Mouse (Mus musculus) midbrain, embryonic 13.5 days (tissue): ENCODE measurements around the gene Slco3a1. TPM values are rescaled to one million over a fixed set of nuclear protein-coding genes. Genes with fewer than 3 reads are reported as not detected.
A peak's percentile ranks its signal among the peaks of the same experiment; 100 is the strongest.

Experiments
- ATAC-seq: fragments of 200-750 bp; cut with Nextera tagmentation; 2 replicates; pipeline ENCODE4 v1.8.0; 2017; ENCODE audit warnings: mild to moderate bottlenecking, moderate TSS enrichment, moderate library complexity
- H3K27ac ChIP-seq: fragments of 300-500 bp; sonication (generic); 2 replicates; pipeline ENCODE4 v1.5.1; 2015; ENCODE audit warnings: inconsistent platforms, mild to moderate bottlenecking, moderate library complexity
- H3K27me3 ChIP-seq: fragments of 300-500 bp; sonication (generic); 2 replicates; pipeline ENCODE4 v1.6.1; 2015; ENCODE audit warnings: mild to moderate bottlenecking, inconsistent platforms
- H3K36me3 ChIP-seq: fragments of 300-500 bp; sonication (generic); 2 replicates; pipeline ENCODE4 v1.6.1; 2015; ENCODE audit warnings: mild to moderate bottlenecking, inconsistent platforms
- H3K4me1 ChIP-seq: fragments of 300-500 bp; sonication (generic); replicated peaks from 2 replicates; pipeline ENCODE4 v1.6.1; 2015; ENCODE audit warnings: inconsistent platforms
- H3K4me2 ChIP-seq: fragments of 300-500 bp; sonication (generic); replicated peaks from 2 replicates; pipeline ENCODE4 v1.6.1; 2015; ENCODE audit warnings: moderate library complexity, mild to moderate bottlenecking, inconsistent platforms
- H3K4me3 ChIP-seq: fragments of 300-500 bp; sonication (generic); replicated peaks from 2 replicates; pipeline ENCODE4 v1.5.1; 2015; ENCODE audit warnings: mild to moderate bottlenecking, inconsistent platforms
- H3K9ac ChIP-seq: fragments of 300-500 bp; sonication (generic); replicated peaks from 2 replicates; pipeline ENCODE4 v1.6.1; 2015; ENCODE audit warnings: mild to moderate bottlenecking, inconsistent platforms
- H3K9me3 ChIP-seq: fragments of 300-500 bp; sonication (generic); 2 replicates; pipeline ENCODE4 v1.6.1; 2016; ENCODE audit warnings: mild to moderate bottlenecking, inconsistent platforms
- WGBS: fragments of 180-500 bp; shearing (Covaris S2); methylation state at CpG from one replicate; pipeline ENCODE4 v1.1.7; 2015; 5-methylcytosine and 5-hydroxymethylcytosine counted together
- microRNA-seq: library from miRNA; unstranded; fragments of <30 nt; microRNA quantifications from one replicate; pipeline ENCODE4, GENCODE M21; 2016
- polyA plus RNA-seq: library from polyadenylated mRNA; unstranded; fragments of >200 nt; fragmentation: Nextera tagmentation; extraction: Ambion mirVana; gene quantifications from 2 replicates; pipeline ENCODE4 v1.2.1, GENCODE M21; 2015

The Slco3a1 gene
- polyA plus RNA-seq, 1 experiment from 2014 or later: 22.8 TPM

- no peaks in the 10 kb centered on the region for H3K9me3 ChIP-seq
- H3K4me3 ChIP-seq: no peak overlapping the region
- no peaks in the 10 kb centered on the region for H3K27me3 ChIP-seq
- 92% methylated on average over 2 of the region's 2 CpGs for WGBS
- H3K36me3 ChIP-seq: no peaks in the 10 kb centered on the region
- H3K9ac ChIP-seq: no peak overlapping the region
- ATAC-seq: no peak
- H3K4me1 ChIP-seq: no peaks in the 10 kb centered on the region
- no peak overlapping the region for H3K27ac ChIP-seq
- no peak overlapping the region for H3K4me2 ChIP-seq
Observed at GRCm38 (mm10) chr7:74280371-74280770, 274.2 kb downstream of the Slco3a1 start.

GRCm38 (mm10) chr7:74279356-74279755, 275.2 kb downstream of the Slco3a1 start:
- H3K36me3 ChIP-seq: no peaks in the 10 kb centered on the region
- H3K4me2 ChIP-seq: no peak overlapping the region
- WGBS: 87% methylated on average over 3 of the region's 3 CpGs
- H3K27ac ChIP-seq: no peak overlapping the region
- no peaks in the 10 kb centered on the region for H3K9me3 ChIP-seq
- no peaks in the 10 kb centered on the region for H3K27me3 ChIP-seq
- H3K4me1 ChIP-seq: no peaks in the 10 kb centered on the region
- ATAC-seq: no peak
- H3K9ac ChIP-seq: no peak overlapping the region
- H3K4me3 ChIP-seq: no peak overlapping the region

- Histone ChIP-seq H3K4me1 (peaks cover 9% of the 10 kb centered on the region; the same call in 1 of the 2 replicates), H3K27ac (peak overlapping the region; percentile 31; the same call in 1 of the 2 replicates), H3K9ac (no peak overlapping the region), H3K9me3 (no peaks in the 10 kb centered on the region), H3K4me2 (no peak overlapping the region), H3K27me3 (no peaks in the 10 kb centered on the region), H3K4me3 (no peak overlapping the region), H3K36me3 (no peaks in the 10 kb centered on the region)
- 73% methylated on average over 1 of the region's 1 CpGs for WGBS
- ATAC-seq: no peak
Observed at GRCm38 (mm10) chr7:74270089-74270394, 284.5 kb downstream of the Slco3a1 start.

GRCm38 (mm10) chr7:74269283-74270088, 285.1 kb downstream of the Slco3a1 start:
- peaks cover 9% of the 10 kb centered on the region; the same call in 1 of the 2 replicates for H3K4me1 ChIP-seq
- H3K36me3 ChIP-seq: no peaks in the 10 kb centered on the region
- no peaks in the 10 kb centered on the region for H3K27me3 ChIP-seq
- ATAC-seq: 0 out of 2 replicates have a peak, but pooled peaks have one; percentile 50
- no peak overlapping the region for H3K4me2 ChIP-seq
- H3K27ac ChIP-seq: peak overlapping the region; percentile 47
- no peaks in the 10 kb centered on the region for H3K9me3 ChIP-seq
- H3K4me3 ChIP-seq: no peak overlapping the region
- WGBS: 55% methylated on average over 11 of the region's 11 CpGs
- H3K9ac ChIP-seq: no peak overlapping the region

- Histone ChIP-seq H3K4me3 (no peak overlapping the region), H3K9me3 (no peaks in the 10 kb centered on the region), H3K4me2 (no peak overlapping the region), H3K27me3 (no peaks in the 10 kb centered on the region), H3K27ac (no peak overlapping the region), H3K36me3 (no peaks in the 10 kb centered on the region), H3K9ac (no peak overlapping the region), H3K4me1 (peaks cover 9% of the 10 kb centered on the region; the same call in 1 of the 2 replicates)
- WGBS: 88% methylated on average over 2 of the region's 2 CpGs
- ATAC-seq: no peak
Observed at GRCm38 (mm10) chr7:74266511-74267168, 287.9 kb downstream of the Slco3a1 start.

- H3K9ac ChIP-seq: no peak overlapping the region
- ATAC-seq: no peak
- 86% methylated on average over 3 of the region's 3 CpGs for WGBS
Observed at GRCm38 (mm10) chr7:74256291-74256690, 298.3 kb downstream of the Slco3a1 start.

GRCm38 (mm10) chr7:74252066-74252465, 302.5 kb downstream of the Slco3a1 start:
- 96% methylated on average over 2 of the region's 2 CpGs for WGBS
- Histone ChIP-seq H3K27ac (no peak overlapping the region), H3K4me3 (no peak overlapping the region), H3K9ac (no peak overlapping the region), H3K36me3 (no peaks in the 10 kb centered on the region), H3K4me1 (no peaks in the 10 kb centered on the region), H3K27me3 (no peaks in the 10 kb centered on the region), H3K4me2 (no peak overlapping the region), H3K9me3 (no peaks in the 10 kb centered on the region)
- ATAC-seq: no peak

More at GRCm38 (mm10) chr7:74256291-74256690, 298.3 kb downstream of the Slco3a1 start:
- H3K36me3 ChIP-seq: no peaks in the 10 kb centered on the region
- H3K4me1 ChIP-seq: no peaks in the 10 kb centered on the region
- no peaks in the 10 kb centered on the region for H3K27me3 ChIP-seq
- no peak overlapping the region for H3K4me3 ChIP-seq
- H3K4me2 ChIP-seq: no peak overlapping the region
- H3K9me3 ChIP-seq: no peaks in the 10 kb centered on the region
- no peak overlapping the region for H3K27ac ChIP-seq

- no peaks in the 10 kb centered on the region for H3K27me3 ChIP-seq
- H3K4me3 ChIP-seq: no peak overlapping the region
- peaks cover 31% of the 10 kb centered on the region for H3K4me1 ChIP-seq
- peaks cover 4% of the 10 kb centered on the region for H3K9me3 ChIP-seq
- WGBS: 82% methylated on average over 3 of the region's 3 CpGs
- no peak for ATAC-seq
- H3K27ac ChIP-seq: peak overlapping the region; percentile 77
- H3K9ac ChIP-seq: no peak overlapping the region
- H3K36me3 ChIP-seq: no peaks in the 10 kb centered on the region
- H3K4me2 ChIP-seq: no peak overlapping the region
Observed at GRCm38 (mm10) chr7:74241236-74241635, 313.3 kb downstream of the Slco3a1 start.

GRCm38 (mm10) chr7:74240459-74241172, 314.0 kb downstream of the Slco3a1 start:
- peaks cover 4% of the 10 kb centered on the region for H3K9me3 ChIP-seq
- WGBS: 30% methylated on average over 4 of the region's 4 CpGs
- peak overlapping the region; percentile 77 for H3K27ac ChIP-seq
- H3K27me3 ChIP-seq: no peaks in the 10 kb centered on the region
- no peaks in the 10 kb centered on the region for H3K36me3 ChIP-seq
- no peak overlapping the region for H3K9ac ChIP-seq
- no peak overlapping the region for H3K4me2 ChIP-seq
- H3K4me1 ChIP-seq: peaks cover 31% of the 10 kb centered on the region
- no peak overlapping the region for H3K4me3 ChIP-seq
- peak; percentile 87 for ATAC-seq

Small RNAs within 50 kb of the gene (microRNA-seq; reads per million reads assigned to microRNA genes)
- not detected for gene Gm27459
